Mouse (Mus musculus) embryonic facial prominence, embryonic 15.5 days (tissue): ENCODE measurements around the gene Pea15a. TPM values are rescaled to one million over a fixed set of nuclear protein-coding genes. Genes with fewer than 3 reads are reported as not detected.
A peak's percentile ranks its signal among the peaks of the same experiment; 100 is the strongest.

Experiments
- ATAC-seq: fragments of 200-750 bp; cut with Nextera tagmentation; 2 replicates; pipeline ENCODE4 v1.8.0; 2017; ENCODE audit warnings: low read depth, moderate TSS enrichment; ENCODE audit not compliant: insufficient number of reproducible peaks, low FRiP score, low TSS enrichment
- H3K27ac ChIP-seq: fragments of 300-500 bp; sonication (generic); replicated peaks from 2 replicates; pipeline ENCODE4 v1.5.1; 2015; ENCODE audit warnings: mild to moderate bottlenecking, inconsistent platforms
- H3K27me3 ChIP-seq: fragments of 300-500 bp; sonication (generic); 2 replicates; pipeline ENCODE4 v1.6.1; 2015; ENCODE audit warnings: inconsistent platforms
- H3K36me3 ChIP-seq: fragments of 300-500 bp; sonication (generic); 2 replicates; pipeline ENCODE4 v1.6.1; 2015; ENCODE audit warnings: mild to moderate bottlenecking, inconsistent platforms
- H3K4me1 ChIP-seq: fragments of 300-500 bp; sonication (generic); 2 replicates; pipeline ENCODE4 v1.6.1; 2015; ENCODE audit warnings: inconsistent platforms
- H3K4me2 ChIP-seq: fragments of 300-500 bp; sonication (generic); replicated peaks from 2 replicates; pipeline ENCODE4 v1.6.1; 2015; ENCODE audit warnings: mild to moderate bottlenecking, inconsistent platforms
- H3K4me3 ChIP-seq: fragments of 300-500 bp; sonication (generic); replicated peaks from 2 replicates; pipeline ENCODE4 v1.5.1; 2015; ENCODE audit warnings: mild to moderate bottlenecking, inconsistent platforms
- H3K9ac ChIP-seq: fragments of 300-500 bp; sonication (generic); 2 replicates; pipeline ENCODE4 v1.6.1; 2015; ENCODE audit warnings: inconsistent platforms
- H3K9me3 ChIP-seq: fragments of 300-500 bp; sonication (generic); replicated peaks from 2 replicates; pipeline ENCODE4 v1.6.1; 2016; ENCODE audit warnings: inconsistent platforms
- WGBS: fragments of 180-500 bp; shearing (Covaris S2); methylation state at CpG from one replicate; pipeline ENCODE4 v1.1.7; 2015; 5-methylcytosine and 5-hydroxymethylcytosine counted together
- polyA plus RNA-seq: library from polyadenylated mRNA; unstranded; fragments of >200 nt; fragmentation: Nextera tagmentation; extraction: Ambion mirVana; gene quantifications from 2 replicates; pipeline ENCODE4 v1.2.1, GENCODE M21; 2015

Gene Pea15a
- polyA plus RNA-seq, 1 experiment from 2014 or later, result 122 TPM

DNA sequence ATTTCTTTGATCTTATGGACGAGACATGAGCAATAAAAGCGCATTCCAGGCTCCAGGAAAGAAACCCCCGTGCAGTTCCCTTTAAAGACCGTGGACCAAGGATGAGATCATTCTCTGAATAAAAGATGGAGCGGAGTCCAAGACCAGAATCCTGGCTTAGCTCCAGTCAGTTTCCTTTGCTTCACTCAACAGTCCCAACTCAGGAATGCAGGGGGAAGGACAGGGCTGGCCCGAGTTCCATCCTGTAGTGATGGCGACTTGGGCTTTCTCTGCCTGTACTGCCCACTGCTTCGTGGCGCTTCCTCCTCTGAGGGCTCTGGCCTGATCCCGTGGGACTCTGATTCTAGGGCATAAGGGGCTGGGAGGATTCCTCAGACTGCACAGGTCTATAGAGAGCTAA, 13.8 kb upstream of the Pea15a start:
- H3K9ac ChIP-seq, result no peak overlapping the region
- H3K4me3 ChIP-seq, result no peak overlapping the region
- no peaks in the 10 kb centered on the region for H3K27me3 ChIP-seq
- no peaks in the 10 kb centered on the region for H3K9me3 ChIP-seq
- no peak overlapping the region for H3K4me2 ChIP-seq
- no peaks in the 10 kb centered on the region for H3K36me3 ChIP-seq
- 32% methylated on average over 10 of the region's 10 CpGs for WGBS
- peak; percentile 32; the same call in 1 of the 2 replicates for ATAC-seq
- peak overlapping the region; percentile 83 for H3K27ac ChIP-seq
- H3K4me1 ChIP-seq, result peaks cover 43% of the 10 kb centered on the region

DNA sequence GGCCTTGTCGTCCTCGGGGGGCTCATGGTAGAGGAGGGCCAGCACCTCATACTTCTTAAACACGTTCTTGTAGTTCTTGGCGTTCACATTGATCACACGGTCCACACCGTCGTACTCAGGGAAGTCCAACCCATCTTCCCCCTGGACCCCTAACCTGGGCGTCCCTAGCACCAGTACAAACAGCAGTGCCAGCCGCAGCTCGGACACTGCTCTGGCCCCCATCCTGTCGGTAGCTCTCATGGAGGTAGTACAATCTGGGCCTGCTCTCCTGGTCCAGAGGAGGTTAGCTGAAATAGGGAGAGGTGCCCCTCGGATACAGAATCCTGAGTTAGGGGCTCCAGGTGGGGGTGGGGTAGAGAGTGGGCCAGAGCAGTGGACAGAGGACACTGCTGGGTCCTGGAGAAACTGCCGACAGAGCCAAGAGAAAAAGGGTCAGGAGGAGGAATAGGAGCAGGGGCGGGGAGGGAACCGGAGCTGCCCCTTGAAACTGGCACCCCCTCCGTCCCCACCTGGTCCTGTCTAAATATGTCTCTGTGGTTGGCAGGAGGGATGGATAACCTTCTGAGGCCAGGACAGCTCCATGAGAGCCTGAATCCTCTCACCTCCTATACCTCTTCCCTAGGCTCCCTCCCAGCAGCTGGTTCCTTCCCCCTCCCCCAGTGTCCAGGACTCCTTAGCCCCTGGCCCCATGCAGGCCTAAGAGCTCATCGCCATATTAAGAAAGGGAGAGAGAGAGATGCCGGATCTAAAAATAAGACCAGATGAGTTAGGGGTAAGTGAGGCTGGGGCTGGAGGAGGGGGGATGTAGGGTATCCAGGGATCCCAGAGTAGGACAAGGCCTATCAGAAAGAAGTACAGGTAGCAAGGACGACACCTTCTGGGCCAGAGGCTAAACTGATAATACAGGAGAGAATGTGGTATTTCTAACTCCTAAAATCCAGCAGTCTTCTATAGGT, 13.1 kb upstream of the Pea15a start, which contains the start of gene Casq1:
Gene Casq1, minus strand, starts transcription at position 418 of the 956 bp plus-strand sequence.
- Histone ChIP-seq H3K27me3 (no peaks in the 10 kb centered on the region), H3K4me1 (peaks cover 44% of the 10 kb centered on the region), H3K4me2 (no peak within 1 kb of the TSS), H3K9ac (no peak within 1 kb of the TSS), H3K36me3 (no peaks in the 10 kb centered on the region), H3K9me3 (no peaks in the 10 kb centered on the region), H3K4me3 (no peak within 1 kb of the TSS), H3K27ac (peak within 1 kb of the TSS; percentile 83)
- WGBS, result 74% methylated on average over 19 of the region's 19 CpGs
- ATAC-seq, result no peak

DNA sequence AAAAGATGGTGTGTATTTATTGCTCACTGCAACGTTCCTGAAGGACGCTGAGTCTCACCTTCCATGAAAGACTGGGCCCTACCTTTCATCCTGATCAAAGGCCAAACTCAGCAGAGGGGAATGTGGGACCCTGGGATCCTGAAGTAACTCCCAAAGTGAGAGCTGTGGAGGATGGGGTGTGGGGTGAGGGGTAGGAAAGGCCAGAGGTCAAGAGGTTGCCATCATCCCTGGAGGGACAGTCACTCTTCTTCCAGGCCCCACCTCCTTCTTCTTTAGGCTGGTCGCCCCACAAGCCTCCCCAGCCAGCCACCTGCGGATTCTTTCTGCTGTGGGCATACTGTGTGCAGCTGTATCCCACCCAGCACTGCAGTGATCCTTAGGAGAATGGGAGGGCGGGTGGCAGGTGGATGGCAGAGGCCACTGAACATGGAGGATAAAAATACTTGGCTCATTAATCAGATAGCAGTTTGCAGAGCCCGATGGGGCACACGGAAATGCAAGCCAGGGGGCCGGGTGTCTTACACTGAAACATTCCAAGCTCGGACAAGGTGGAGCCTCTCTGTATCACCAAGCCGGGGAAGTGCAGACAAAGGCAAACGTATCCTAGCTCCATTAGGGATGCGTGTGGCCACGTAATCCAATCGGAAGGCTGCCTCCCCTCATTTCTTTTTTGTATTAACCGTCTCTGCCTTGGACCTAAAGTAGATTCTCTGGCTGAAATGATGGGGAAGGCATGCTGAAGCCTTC, 11.7 kb upstream of the Pea15a start:
- no peaks in the 10 kb centered on the region for H3K36me3 ChIP-seq
- H3K4me3 ChIP-seq, result no peak overlapping the region
- H3K9ac ChIP-seq, result no peak overlapping the region
- peaks cover 52% of the 10 kb centered on the region for H3K4me1 ChIP-seq
- H3K4me2 ChIP-seq, result no peak overlapping the region
- no peaks in the 10 kb centered on the region for H3K27me3 ChIP-seq
- H3K27ac ChIP-seq, result peak overlapping the region; percentile 34; the same call in 1 of the 2 replicates
- ATAC-seq, result no peak
- 54% methylated on average over 15 of the region's 15 CpGs for WGBS
- H3K9me3 ChIP-seq, result no peaks in the 10 kb centered on the region

DNA sequence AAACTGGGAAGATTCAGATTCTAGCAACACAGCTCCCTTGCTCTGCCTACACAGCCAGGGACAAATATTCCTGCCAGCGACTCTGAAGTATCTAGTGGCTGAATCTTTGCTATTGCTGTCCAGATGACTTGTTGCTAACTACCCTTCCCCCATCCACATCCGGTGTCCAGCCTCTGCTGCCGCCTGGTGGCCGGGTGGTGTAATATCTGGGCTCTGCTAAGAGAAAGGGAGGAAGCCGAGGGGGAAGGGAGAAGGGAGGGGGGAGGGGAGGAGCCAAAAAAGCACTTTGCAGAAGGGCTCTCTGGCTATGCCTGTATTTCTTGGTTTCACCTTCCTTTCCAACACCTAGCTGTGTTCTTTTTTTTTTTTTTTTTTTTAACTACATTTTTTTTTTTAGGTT, 10.5 kb upstream of the Pea15a start:
- peaks cover 50% of the 10 kb centered on the region for H3K4me1 ChIP-seq
- peak overlapping the region; percentile 45 for H3K4me2 ChIP-seq
- peak; percentile 39; the same call in 1 of the 2 replicates for ATAC-seq
- no peaks in the 10 kb centered on the region for H3K27me3 ChIP-seq
- H3K27ac ChIP-seq, result peak overlapping the region; percentile 86
- 1% methylated on average over 5 of the region's 5 CpGs for WGBS
- H3K36me3 ChIP-seq, result no peaks in the 10 kb centered on the region
- H3K9ac ChIP-seq, result peak overlapping the region; percentile 37
- peak overlapping the region; percentile 31 for H3K4me3 ChIP-seq
- no peaks in the 10 kb centered on the region for H3K9me3 ChIP-seq

DNA sequence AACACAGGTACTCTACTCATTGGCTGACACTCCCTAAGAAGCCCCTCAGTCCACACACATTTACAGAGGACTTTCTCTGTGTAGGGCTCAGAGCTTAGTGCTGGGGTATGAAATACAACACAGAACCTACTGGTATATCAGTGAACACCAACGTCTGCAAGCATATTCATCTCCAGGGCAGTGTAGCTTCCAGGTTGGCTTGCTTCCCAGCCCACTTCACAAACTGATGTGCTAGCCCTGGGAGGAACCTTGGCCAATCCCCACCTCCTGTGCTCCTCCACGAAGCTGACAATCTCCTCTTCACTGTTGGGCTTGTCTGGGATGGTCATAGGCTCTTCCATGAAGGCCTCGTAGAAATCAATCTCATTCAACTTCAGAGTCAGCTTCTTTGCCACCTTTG, 8.1 kb upstream of the Pea15a start:
- Histone ChIP-seq H3K36me3 (no peaks in the 10 kb centered on the region), H3K4me3 (no peak overlapping the region), H3K4me2 (no peak overlapping the region), H3K4me1 (peaks cover 26% of the 10 kb centered on the region), H3K9me3 (no peaks in the 10 kb centered on the region), H3K9ac (no peak overlapping the region), H3K27ac (no peak overlapping the region), H3K27me3 (no peaks in the 10 kb centered on the region)
- 51% methylated on average over 3 of the region's 3 CpGs for WGBS
- ATAC-seq, result no peak

DNA sequence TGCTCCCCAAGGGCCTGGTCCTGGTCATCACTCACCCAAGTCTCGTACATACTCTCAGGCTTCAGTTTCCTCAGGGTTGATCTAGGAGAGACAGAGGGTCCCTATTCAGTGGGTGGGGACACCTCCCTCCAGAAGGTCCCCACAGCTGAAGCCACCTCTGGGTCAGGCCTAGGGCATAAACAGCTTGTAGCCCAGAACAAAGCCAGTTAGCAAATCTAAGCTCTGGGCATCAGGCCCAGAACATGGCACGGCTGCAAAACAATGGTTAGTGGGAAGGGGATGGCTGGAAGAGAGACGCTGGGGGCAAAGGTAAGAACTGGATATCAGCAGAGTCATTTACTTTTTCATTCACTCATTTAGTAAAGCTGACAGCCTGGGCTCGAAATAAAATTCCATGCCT, 7.2 kb upstream of the Pea15a start:
- WGBS, result 57% methylated on average over 4 of the region's 4 CpGs
- H3K4me3 ChIP-seq, result no peak overlapping the region
- H3K9ac ChIP-seq, result no peak overlapping the region
- no peak for ATAC-seq
- no peaks in the 10 kb centered on the region for H3K36me3 ChIP-seq
- no peaks in the 10 kb centered on the region for H3K9me3 ChIP-seq
- peaks cover 20% of the 10 kb centered on the region for H3K4me1 ChIP-seq
- H3K27me3 ChIP-seq, result no peaks in the 10 kb centered on the region
- 0 out of 2 replicates have a peak overlapping the region, but pooled peaks have one; percentile 7 for H3K27ac ChIP-seq
- H3K4me2 ChIP-seq, result no peak overlapping the region

DNA sequence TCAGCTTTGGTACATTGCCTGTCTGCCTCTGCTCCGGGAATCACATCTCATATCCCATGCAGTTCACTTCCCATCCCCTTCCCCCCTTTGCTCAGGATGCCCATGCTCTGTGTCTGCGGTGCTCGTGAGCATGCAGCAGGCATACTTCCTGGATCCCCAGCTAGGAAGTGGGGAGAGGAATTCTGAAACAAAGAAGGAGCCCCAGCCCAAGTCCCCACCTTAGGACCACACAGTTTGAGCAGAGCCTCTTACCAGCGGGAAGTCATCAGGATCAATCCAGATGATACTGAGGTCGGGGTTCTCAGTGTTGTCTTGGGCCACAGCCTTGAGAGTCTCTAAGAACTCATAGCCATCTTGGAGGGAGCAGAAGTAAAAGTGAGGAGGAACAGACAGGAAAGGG, 6.2 kb upstream of the Pea15a start:
- no peak overlapping the region for H3K27ac ChIP-seq
- no peak overlapping the region for H3K4me2 ChIP-seq
- H3K9ac ChIP-seq, result no peak overlapping the region
- peaks cover 18% of the 10 kb centered on the region for H3K4me1 ChIP-seq
- no peaks in the 10 kb centered on the region for H3K27me3 ChIP-seq
- no peaks in the 10 kb centered on the region for H3K9me3 ChIP-seq
- 52% methylated on average over 5 of the region's 5 CpGs for WGBS
- no peak overlapping the region for H3K4me3 ChIP-seq
- no peaks in the 10 kb centered on the region for H3K36me3 ChIP-seq
- ATAC-seq, result no peak

DNA sequence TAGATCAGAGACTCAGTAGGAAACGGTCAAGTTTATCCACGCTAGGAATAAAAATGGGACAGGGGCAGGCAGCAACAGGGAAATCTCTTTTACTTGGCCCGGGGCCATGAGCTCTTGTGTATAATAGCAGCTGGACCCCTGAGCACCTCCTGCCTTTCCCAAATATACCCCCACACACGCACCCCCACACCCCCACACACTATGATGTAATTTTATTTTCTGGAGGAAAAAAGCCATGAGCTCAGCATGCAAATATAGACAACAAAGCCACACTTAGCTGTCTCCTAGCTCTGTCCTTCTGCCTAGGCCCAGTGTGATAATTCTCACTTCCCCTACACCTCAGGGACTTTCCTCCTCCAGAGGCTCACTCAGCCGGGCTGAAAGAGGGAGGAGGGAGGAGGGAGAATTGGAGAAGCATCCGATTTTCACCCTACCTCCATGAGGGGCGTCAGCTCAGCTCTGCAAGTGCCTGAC, 544 bp upstream of the Pea15a start:
- Histone ChIP-seq H3K4me1 (peaks cover 50% of the 10 kb centered on the region), H3K27ac (peak overlapping the region; percentile 87), H3K27me3 (no peaks in the 10 kb centered on the region), H3K36me3 (no peaks in the 10 kb centered on the region), H3K9me3 (no peaks in the 10 kb centered on the region), H3K9ac (peak overlapping the region; percentile 62; the same call in 1 of the 2 replicates), H3K4me2 (peak overlapping the region; percentile 52), H3K4me3 (peak overlapping the region; percentile 64)
- no peak for ATAC-seq
- 17% methylated on average over 7 of the region's 7 CpGs for WGBS

DNA sequence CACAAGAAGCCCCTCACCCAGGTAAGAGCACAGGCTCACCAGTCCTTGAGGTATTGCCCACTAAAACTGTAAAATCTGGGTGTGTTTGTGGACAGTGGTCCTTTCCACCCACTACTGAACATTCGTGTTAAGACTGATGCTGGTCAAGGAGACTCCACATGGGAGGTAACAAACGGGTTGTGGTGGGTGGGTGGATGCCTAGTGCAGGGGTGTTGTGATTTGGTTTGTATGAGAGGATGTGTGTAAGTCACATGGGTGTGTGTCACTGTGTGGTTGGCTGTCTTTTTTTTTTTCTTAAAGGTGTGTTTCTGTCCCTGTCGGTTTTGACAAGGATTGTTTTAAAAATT, 890 bp downstream of the Pea15a start:
- Histone ChIP-seq H3K9ac (no peak overlapping the region), H3K27ac (peak overlapping the region; percentile 87; the same call in 1 of the 2 replicates), H3K4me2 (peak overlapping the region; percentile 52), H3K9me3 (no peaks in the 10 kb centered on the region), H3K4me1 (peaks cover 65% of the 10 kb centered on the region), H3K27me3 (no peaks in the 10 kb centered on the region), H3K36me3 (0 out of 2 replicates have a peak, but pooled peaks cover 6% of the 10 kb centered on the region), H3K4me3 (peak overlapping the region; percentile 64)
- no peak for ATAC-seq
- 11% methylated on average over 3 of the region's 3 CpGs for WGBS

DNA sequence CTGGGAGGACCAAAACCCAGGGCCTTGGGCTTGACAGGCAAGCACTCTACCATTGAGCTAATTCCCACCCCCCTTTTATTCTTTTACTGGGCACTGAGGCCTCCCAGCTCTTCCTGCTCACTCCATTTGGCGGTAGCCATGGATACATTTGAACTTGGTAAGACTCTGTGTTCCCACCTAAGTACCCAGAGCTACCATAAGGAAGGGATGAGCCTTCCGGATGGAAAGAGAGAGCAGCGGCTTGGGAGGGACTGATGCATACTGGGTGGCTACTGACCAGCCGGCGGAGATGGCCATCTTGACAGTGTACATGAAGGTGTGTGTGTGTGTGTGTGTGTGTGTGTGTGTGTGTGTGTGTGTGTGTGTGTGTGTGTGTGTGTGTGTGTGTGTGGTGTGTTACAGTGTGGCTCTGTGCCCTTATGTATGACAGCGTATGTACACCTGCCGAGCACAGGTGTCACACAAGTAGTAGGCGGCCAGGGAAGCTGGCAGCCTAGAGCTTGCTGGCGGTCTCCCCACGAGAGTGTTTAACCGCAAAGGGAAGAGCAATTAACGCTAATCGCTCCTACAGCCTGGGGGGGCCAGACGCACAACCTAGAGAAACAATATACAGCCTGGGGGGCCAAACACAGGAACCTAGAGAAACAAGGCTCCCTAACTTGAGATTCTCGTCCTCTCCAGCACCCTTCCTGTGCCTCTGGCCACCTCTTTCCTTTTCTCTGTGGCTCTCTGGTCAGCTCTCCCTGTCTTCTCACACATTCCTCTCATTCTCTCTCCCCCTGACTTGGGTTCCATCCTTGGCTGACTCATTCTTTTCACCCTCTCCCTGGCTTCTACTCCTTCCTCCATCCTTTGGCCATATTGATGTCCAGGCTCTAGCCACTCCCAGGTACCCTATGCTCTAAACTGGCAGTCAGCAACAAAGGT, 1.5 kb downstream of the Pea15a start:
- Histone ChIP-seq H3K27ac (0 out of 2 replicates have a peak overlapping the region, but pooled peaks have one; percentile 45), H3K9me3 (no peaks in the 10 kb centered on the region), H3K9ac (no peak overlapping the region), H3K36me3 (peaks cover 10% of the 10 kb centered on the region; the same call in 1 of the 2 replicates), H3K4me2 (peak overlapping the region; percentile 52), H3K4me3 (peak overlapping the region; percentile 64), H3K27me3 (no peaks in the 10 kb centered on the region), H3K4me1 (peaks cover 69% of the 10 kb centered on the region)
- WGBS, result 42% methylated on average over 15 of the region's 15 CpGs
- no peak for ATAC-seq
